Mouse (Mus musculus) heart, embryonic 15.5 days (tissue): ENCODE measurements around the gene Nfam1. TPM values are rescaled to one million over a fixed set of nuclear protein-coding genes. Genes with fewer than 3 reads are reported as not detected.
A peak's percentile ranks its signal among the peaks of the same experiment; 100 is the strongest.

ENCODE experiments used
- ATAC-seq: fragments of 200-750 bp; cut with Nextera tagmentation; replicated peaks from 2 replicates; pipeline ENCODE4 v1.8.0; 2017; ENCODE audit warnings: low read depth, moderate TSS enrichment; ENCODE audit not compliant: insufficient number of reproducible peaks, insufficient read depth, low FRiP score
- H3K27ac ChIP-seq: fragments of 300-500 bp; sonication (generic); 2 replicates; pipeline ENCODE4 v1.5.1; 2015; ENCODE audit warnings: mild to moderate bottlenecking, inconsistent platforms
- H3K27me3 ChIP-seq: fragments of 300-500 bp; sonication (generic); 2 replicates; pipeline ENCODE4 v1.6.1; 2015; ENCODE audit warnings: inconsistent platforms
- H3K36me3 ChIP-seq: fragments of 300-500 bp; sonication (generic); 2 replicates; pipeline ENCODE4 v1.6.1; 2015; ENCODE audit warnings: mild to moderate bottlenecking, inconsistent platforms
- H3K4me1 ChIP-seq: fragments of 300-500 bp; sonication (generic); replicated peaks from 2 replicates; pipeline ENCODE4 v1.6.1; 2015; ENCODE audit warnings: inconsistent platforms
- H3K4me2 ChIP-seq: fragments of 300-500 bp; sonication (generic); 2 replicates; pipeline ENCODE4 v1.6.1; 2015; ENCODE audit warnings: inconsistent platforms, mild to moderate bottlenecking, moderate library complexity
- H3K4me3 ChIP-seq: fragments of 300-500 bp; sonication (generic); 2 replicates; pipeline ENCODE4 v1.5.1; 2015; ENCODE audit warnings: mild to moderate bottlenecking, inconsistent platforms
- H3K9ac ChIP-seq: fragments of 300-500 bp; sonication (generic); 2 replicates; pipeline ENCODE4 v1.6.1; 2015; ENCODE audit warnings: mild to moderate bottlenecking, inconsistent platforms
- H3K9me3 ChIP-seq: fragments of 300-500 bp; sonication (generic); replicated peaks from 2 replicates; pipeline ENCODE4 v1.6.1; 2016; ENCODE audit warnings: inconsistent platforms
- WGBS: fragments of 180-500 bp; shearing (Covaris S2); methylation state at CpG from one replicate; pipeline ENCODE4 v1.1.7; 2015; ENCODE audit warnings: mixed read lengths; 5-methylcytosine and 5-hydroxymethylcytosine counted together
- polyA plus RNA-seq: library from polyadenylated mRNA; unstranded; fragments of >200 nt; fragmentation: Nextera tagmentation; extraction: Ambion mirVana; gene quantifications from 2 replicates; pipeline ENCODE4 v1.2.1, GENCODE M21; 2015

The Nfam1 gene
- polyA plus RNA-seq, 1 experiment from 2014 or later, result 1.8 TPM

GRCm38 (mm10) chr15:83010423-83010822 is 22.7 kb downstream of the Nfam1 start:
- peak overlapping the region; percentile 84 for H3K27ac ChIP-seq
- WGBS, result 38% methylated on average over 8 of the region's 8 CpGs
- H3K9me3 ChIP-seq, result no peaks in the 10 kb centered on the region
- H3K9ac ChIP-seq, result 0 out of 2 replicates have a peak overlapping the region, but pooled peaks have one; percentile 8
- ATAC-seq, result no peak
- H3K36me3 ChIP-seq, result no peaks in the 10 kb centered on the region
- H3K27me3 ChIP-seq, result peaks cover 3% of the 10 kb centered on the region; the same call in 1 of the 2 replicates
- no peak overlapping the region for H3K4me3 ChIP-seq
- H3K4me1 ChIP-seq, result peaks cover 34% of the 10 kb centered on the region
- H3K4me2 ChIP-seq, result peak overlapping the region; percentile 51; the same call in 1 of the 2 replicates

- 85% methylated on average over 6 of the region's 6 CpGs for WGBS
- H3K4me1 ChIP-seq, result peaks cover 34% of the 10 kb centered on the region
- H3K9me3 ChIP-seq, result no peaks in the 10 kb centered on the region
- H3K36me3 ChIP-seq, result no peaks in the 10 kb centered on the region
- no peak for ATAC-seq
- no peak overlapping the region for H3K27ac ChIP-seq
- no peak overlapping the region for H3K9ac ChIP-seq
- no peak overlapping the region for H3K4me2 ChIP-seq
- H3K27me3 ChIP-seq, result peaks cover under 1% of the 10 kb centered on the region; the same call in 1 of the 2 replicates
- H3K4me3 ChIP-seq, result no peak overlapping the region
Observed at GRCm38 (mm10) chr15:83009532-83009931, 23.6 kb downstream of the Nfam1 start.

GRCm38 (mm10) chr15:83008761-83009423 is 24.2 kb downstream of the Nfam1 start:
- no peaks in the 10 kb centered on the region for H3K27me3 ChIP-seq
- 67% methylated on average over 13 of the region's 13 CpGs for WGBS
- ATAC-seq, result no peak
- no peak overlapping the region for H3K4me2 ChIP-seq
- H3K27ac ChIP-seq, result no peak overlapping the region
- H3K36me3 ChIP-seq, result no peaks in the 10 kb centered on the region
- no peak overlapping the region for H3K4me3 ChIP-seq
- H3K9me3 ChIP-seq, result no peaks in the 10 kb centered on the region
- H3K9ac ChIP-seq, result no peak overlapping the region
- H3K4me1 ChIP-seq, result peaks cover 34% of the 10 kb centered on the region

GRCm38 (mm10) chr15:83007346-83007920 is 25.7 kb downstream of the Nfam1 start:
- Histone ChIP-seq H3K27me3 (0 out of 2 replicates have a peak, but pooled peaks cover 5% of the 10 kb centered on the region), H3K4me2 (no peak overlapping the region), H3K4me1 (peaks cover 33% of the 10 kb centered on the region), H3K36me3 (no peaks in the 10 kb centered on the region), H3K4me3 (no peak overlapping the region), H3K27ac (no peak overlapping the region), H3K9ac (no peak overlapping the region), H3K9me3 (no peaks in the 10 kb centered on the region)
- no peak for ATAC-seq
- WGBS, result 64% methylated on average over 15 of the region's 15 CpGs

DNA sequence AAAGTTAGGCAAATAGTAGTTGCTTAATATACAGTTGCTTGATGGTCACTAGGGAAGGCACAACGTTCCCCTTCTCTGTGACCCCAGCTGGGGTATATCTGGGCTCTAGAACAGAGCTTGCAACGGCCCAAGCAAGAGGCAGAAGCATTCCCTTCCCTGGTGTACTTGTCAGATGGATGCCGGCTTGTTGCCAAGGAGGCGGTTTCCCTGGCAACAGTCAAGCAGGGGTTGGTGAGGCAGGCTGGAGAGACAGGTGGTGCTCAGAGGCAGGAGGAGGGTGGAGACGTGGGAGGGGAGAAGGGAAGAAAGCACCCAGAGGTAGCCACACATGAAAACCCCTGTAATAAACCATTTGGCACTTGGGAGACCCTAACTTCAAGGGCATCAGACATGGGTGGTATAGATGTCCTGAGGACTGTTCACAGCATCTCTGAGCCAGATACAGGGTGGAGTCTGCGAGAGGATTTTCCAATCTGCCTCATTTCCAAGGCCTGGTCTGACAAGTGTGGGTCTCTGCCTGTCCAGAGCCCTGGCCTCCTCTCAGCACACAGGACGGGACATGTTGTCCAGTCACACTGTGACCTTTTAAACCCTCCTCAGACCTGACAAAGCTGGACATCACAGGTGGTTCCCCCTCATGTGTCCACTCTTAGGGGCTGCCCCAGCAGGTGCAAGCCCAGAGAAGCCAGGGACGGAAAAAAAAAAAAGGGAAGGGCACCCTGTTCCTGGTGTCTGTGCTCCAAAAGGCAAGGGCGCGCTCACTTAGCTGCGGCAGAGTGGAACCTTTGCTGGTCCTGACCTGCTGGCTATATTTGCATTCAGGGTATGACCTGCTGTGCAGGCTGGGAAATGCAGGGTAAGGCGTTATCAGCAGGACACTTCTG is 30.2 kb downstream of the Nfam1 start:
- Histone ChIP-seq H3K36me3 (no peaks in the 10 kb centered on the region), H3K27ac (no peak overlapping the region), H3K9me3 (no peaks in the 10 kb centered on the region), H3K27me3 (peaks cover 23% of the 10 kb centered on the region), H3K4me3 (no peak overlapping the region), H3K9ac (no peak overlapping the region), H3K4me1 (peaks cover 4% of the 10 kb centered on the region), H3K4me2 (no peak overlapping the region)
- WGBS, result 54% methylated on average over 12 of the region's 12 CpGs
- no peak for ATAC-seq

DNA sequence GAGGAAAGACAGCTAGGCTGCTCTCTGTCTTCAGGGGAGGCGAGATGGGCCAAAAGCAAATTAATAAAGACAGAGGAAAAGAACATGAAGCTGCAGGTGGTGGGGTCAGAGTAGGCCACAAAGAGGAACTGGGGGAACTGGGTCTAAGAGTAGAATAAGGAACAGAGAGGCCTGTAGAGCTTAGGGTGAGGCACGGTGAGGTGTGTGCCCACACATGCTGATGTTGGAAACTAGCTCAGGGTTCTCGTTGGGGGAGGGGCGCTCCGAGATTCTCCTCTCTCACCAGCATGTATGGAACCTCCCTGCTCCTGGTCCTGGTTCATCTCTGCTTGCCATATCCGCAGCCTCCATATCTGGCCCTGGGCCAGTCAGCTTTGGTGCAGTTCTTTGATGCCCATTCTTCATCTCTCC is 34.3 kb downstream of the Nfam1 start:
- Histone ChIP-seq H3K36me3 (no peaks in the 10 kb centered on the region), H3K9ac (no peak overlapping the region), H3K9me3 (no peaks in the 10 kb centered on the region), H3K4me2 (no peak overlapping the region), H3K4me3 (no peak overlapping the region), H3K27ac (no peak overlapping the region), H3K27me3 (peaks cover 31% of the 10 kb centered on the region), H3K4me1 (peaks cover 16% of the 10 kb centered on the region)
- 75% methylated on average over 6 of the region's 6 CpGs for WGBS
- ATAC-seq, result no peak

GRCm38 (mm10) chr15:82996431-82996830 is 36.7 kb downstream of the Nfam1 start:
- no peak overlapping the region for H3K27ac ChIP-seq

DNA sequence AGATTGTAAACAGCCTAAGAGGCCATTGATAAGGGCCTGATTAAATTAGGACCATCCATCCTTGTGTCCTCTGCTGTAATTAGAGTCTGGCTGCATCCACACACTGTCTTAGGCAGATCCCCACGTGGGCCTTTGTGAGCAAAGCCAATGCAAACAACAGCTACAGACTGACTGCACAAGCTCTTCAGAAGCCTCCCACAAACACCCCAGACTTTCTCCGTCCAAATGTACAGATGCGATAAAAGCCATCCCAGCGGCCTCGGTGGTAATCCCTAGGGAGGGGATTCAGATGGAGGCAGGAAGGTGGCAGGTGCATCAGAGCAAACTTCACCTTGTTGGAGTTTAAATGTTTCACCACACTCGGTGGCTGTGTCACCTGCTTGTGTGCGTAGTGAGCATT is 37.9 kb downstream of the Nfam1 start:
- ATAC-seq, result no peak

More at GRCm38 (mm10) chr15:82996431-82996830, 36.7 kb downstream of the Nfam1 start:
- no peaks in the 10 kb centered on the region for H3K36me3 ChIP-seq
- peaks cover 26% of the 10 kb centered on the region for H3K27me3 ChIP-seq
- no peaks in the 10 kb centered on the region for H3K9me3 ChIP-seq
- ATAC-seq, result no peak
- no peak overlapping the region for H3K4me2 ChIP-seq
- no peak overlapping the region for H3K9ac ChIP-seq
- peaks cover 16% of the 10 kb centered on the region for H3K4me1 ChIP-seq
- no peak overlapping the region for H3K4me3 ChIP-seq

GRCm38 (mm10) chr15:82992911-82993310 is 40.2 kb downstream of the Nfam1 start:
- WGBS, result 65% methylated on average over 9 of the region's 9 CpGs
- H3K4me2 ChIP-seq, result no peak overlapping the region

More for the DNA sequence above, 37.9 kb downstream of the Nfam1 start:
- peaks cover 16% of the 10 kb centered on the region for H3K4me1 ChIP-seq
- H3K9me3 ChIP-seq, result no peaks in the 10 kb centered on the region
- H3K27ac ChIP-seq, result no peak overlapping the region
- H3K4me3 ChIP-seq, result no peak overlapping the region
- H3K4me2 ChIP-seq, result no peak overlapping the region
- 57% methylated on average over 7 of the region's 7 CpGs for WGBS
- no peaks in the 10 kb centered on the region for H3K36me3 ChIP-seq
- H3K9ac ChIP-seq, result no peak overlapping the region
- H3K27me3 ChIP-seq, result peaks cover 34% of the 10 kb centered on the region

DNA sequence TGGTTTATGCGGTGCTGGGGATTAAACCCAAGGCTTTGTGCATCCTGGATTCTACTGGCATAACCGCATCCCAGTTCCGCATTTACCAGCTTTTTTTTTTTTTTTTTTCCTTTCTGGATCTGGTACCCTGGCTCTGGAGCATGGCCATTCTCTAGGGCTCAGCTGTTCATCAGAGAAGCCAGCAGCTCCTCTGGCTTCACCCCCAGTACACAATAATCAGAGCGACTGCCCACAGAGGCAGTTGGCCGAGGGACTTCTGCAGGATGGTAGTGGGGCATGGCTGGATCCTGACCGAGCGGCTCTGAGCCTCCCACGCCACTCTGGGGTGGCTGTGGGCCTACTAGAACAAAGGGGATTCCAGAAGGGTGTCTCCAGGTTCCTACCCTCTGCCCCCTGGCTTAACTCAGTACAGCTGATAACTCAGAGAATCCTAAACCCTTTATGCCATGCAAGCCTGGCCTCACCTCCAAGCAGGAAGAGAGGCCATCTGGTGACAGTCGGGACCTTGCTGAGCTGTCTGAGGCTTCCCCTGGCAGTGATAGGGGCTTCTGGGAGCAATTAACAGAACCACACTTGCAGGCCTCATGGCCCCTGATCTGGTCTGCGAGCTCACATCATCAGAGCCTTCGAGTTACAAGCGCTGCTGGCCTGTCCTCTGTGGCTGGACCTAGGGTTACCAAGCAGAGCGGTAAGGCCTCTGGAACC is 40.9 kb downstream of the Nfam1 start:
- no peaks in the 10 kb centered on the region for H3K9me3 ChIP-seq
- peaks cover 24% of the 10 kb centered on the region for H3K4me1 ChIP-seq
- H3K36me3 ChIP-seq, result no peaks in the 10 kb centered on the region
- H3K27ac ChIP-seq, result no peak overlapping the region
- H3K4me3 ChIP-seq, result no peak overlapping the region
- no peak overlapping the region for H3K4me2 ChIP-seq
- WGBS, result 75% methylated on average over 13 of the region's 13 CpGs
- ATAC-seq, result no peak
- H3K9ac ChIP-seq, result no peak overlapping the region
- H3K27me3 ChIP-seq, result peaks cover 31% of the 10 kb centered on the region

More at GRCm38 (mm10) chr15:82992911-82993310, 40.2 kb downstream of the Nfam1 start:
- Histone ChIP-seq H3K9me3 (no peaks in the 10 kb centered on the region), H3K9ac (no peak overlapping the region), H3K36me3 (no peaks in the 10 kb centered on the region), H3K27ac (no peak overlapping the region), H3K27me3 (peaks cover 33% of the 10 kb centered on the region), H3K4me3 (no peak overlapping the region), H3K4me1 (peaks cover 25% of the 10 kb centered on the region)
- no peak for ATAC-seq
